Mouse (Mus musculus): ENCODE data around the gene Mok.

DNA sequence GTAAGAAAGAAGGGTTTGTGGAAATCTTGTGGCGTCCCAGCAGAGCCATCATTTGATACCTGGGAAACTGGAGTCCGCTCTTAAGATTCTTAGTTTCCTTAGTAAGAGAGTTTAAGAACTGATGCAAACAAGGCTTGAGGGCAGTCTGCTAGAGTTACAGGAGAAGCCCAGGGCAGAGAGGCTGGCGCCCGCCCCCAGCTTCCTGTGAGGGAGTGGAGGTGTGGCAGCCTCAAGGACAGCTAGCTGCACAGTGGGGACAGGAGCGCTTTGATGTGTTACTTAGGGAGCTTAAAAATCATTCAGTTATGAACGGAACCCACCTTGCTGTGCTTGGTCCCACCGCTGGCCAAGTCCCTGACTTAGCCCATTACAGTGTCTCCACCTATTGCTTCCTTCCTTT, 16.5 kb upstream of the Mok start:
- TF ChIP-seq POLR2A (IDR thresholded peaks at IDR 0.05; ENCODE audit: borderline replicate concordance, low read depth, low read length), result no peak
- TF ChIP-seq CTCF (IDR thresholded peaks at IDR 0.05; ENCODE audit: low read depth, low read length), result no peak

Measured in bone marrow macrophage, adult 2 months (primary cell).